In genomic region chr6:54485435-54485901, GRCm38 (mm10) we compare ENCODE assay signal across 8 mouse cellular contexts. TPM values are rescaled to one million over a fixed set of nuclear protein-coding genes. Genes with fewer than 3 reads are reported as not detected.
DNase-seq lines count a peak whose midpoint lies in the region; ATAC-seq and TF ChIP-seq lines count a peak whose summit lies in the region.

No protein-coding gene starts in this region.

- TF ChIP-seq CTCF in lung, embryonic 14.5 days (IDR thresholded peaks at IDR 0.05; ENCODE audit: low read depth), result no peak

- peak; percentile 73 for ATAC-seq in lung, embryonic 14.5 days (ENCODE audit: insufficient read depth)
- no peak for ATAC-seq in inflammation-experienced regulatory T-cells, adult 6 months

- intact Hi-C loops in left cerebral cortex, postnatal 4 days (cut with DNase I), result no loop called here

- H3K27ac ChIP-seq in lung, embryonic 14.5 days (ENCODE audit: low read depth), result 0 out of 2 replicates have a peak overlapping the region, but pooled peaks have one; percentile 3

- peak overlapping the region; percentile 57 for H3K4me2 ChIP-seq in lung, embryonic 14.5 days

- H3K9ac ChIP-seq in lung, embryonic 14.5 days, result 0 out of 2 replicates have a peak overlapping the region, but pooled peaks have one; percentile 23

- 5% methylated on average over 23 of the region's 25 CpGs for WGBS in lung, embryonic 14.5 days

- DNase-seq in lung, embryonic 14.5 days, result no peak
- no peak for DNase-seq in lung, postnatal 14 days
- DNase-seq in forelimb bud, embryonic 11.5 days (ENCODE audit: low read depth, low spot score), result peak; percentile 11
- DNase-seq in lung, postnatal 10 days, result peak; percentile 37
- DNase-seq in thymus, postnatal 10 days (ENCODE audit: low spot score in 2 of 2), result peak; percentile 55 to 62
- DNase-seq in ovary, adult 18-20 months (ENCODE audit: low spot score), result no peak
- DNase-seq in left cerebral cortex, postnatal 4 days, result no peak

- H3K36me3 ChIP-seq in lung, embryonic 14.5 days (ENCODE audit: insufficient read depth), result no peaks in the 10 kb centered on the region

- H3K27me3 ChIP-seq in lung, embryonic 14.5 days (ENCODE audit: insufficient read depth, low read length), result peaks cover 13% of the 10 kb centered on the region

- peak overlapping the region; percentile 22 for H3K4me3 ChIP-seq in lung, embryonic 14.5 days (ENCODE audit: low read depth, low read length)

- H3K9me3 ChIP-seq in lung, embryonic 14.5 days (ENCODE audit: low read depth, low read length), result no peaks in the 10 kb centered on the region

- no peaks in the 10 kb centered on the region for H3K4me1 ChIP-seq in lung, embryonic 14.5 days (ENCODE audit: insufficient read depth)

RNA-seq across cellular contexts. Expression of gene Wipf3, which starts 56.1 kb away (rescaled TPM):
- 1.9 and 2.2 TPM in 2 replicates for polyA plus RNA-seq in lung, embryonic 14.5 days (2014; fragmentation: Nextera tagmentation; extraction: Ambion mirVana)
- 10 to 100 TPM; 21.9 to 22.6 TPM for total RNA-seq in left cerebral cortex, postnatal 4 days (2021)
- polyA plus RNA-seq in inflammation-experienced regulatory T-cells, adult 6 months (2017; shearing (Covaris generic)), result under 1 TPM in 1 of 3 experiments, not detected in 2; 0.19 TPM

Comparison
In these comparisons a context has a peak if more than half of its experiments do, and no peak if none do; other contexts are left out.
1. DNase-seq: peak in forelimb bud, embryonic 11.5 days (single experiment), lung, postnatal 10 days (single experiment) and thymus, postnatal 10 days (2 of 2); none in lung, embryonic 14.5 days (single experiment), lung, postnatal 14 days (single experiment), ovary, adult 18-20 months (single experiment) and left cerebral cortex, postnatal 4 days (single experiment).